ENCODE assay signal across 8 mouse cellular contexts in genomic region chr7:66689294-66689619, GRCm38 (mm10). TPM values are rescaled to one million over a fixed set of nuclear protein-coding genes. Genes with fewer than 3 reads are reported as not detected.
DNase-seq lines count a peak whose midpoint lies in the region; ATAC-seq and TF ChIP-seq lines count a peak whose summit lies in the region.

Asb7 (minus strand) TSS chr7:66689596.

- no peak; the same call in 1 of the 2 replicates for ATAC-seq in hindbrain, embryonic 15.5 days (ENCODE audit: low FRiP score, low read depth)
- no peak for ATAC-seq in megakaryocyte, adult 5-6 weeks (ENCODE audit: poor library complexity, severe bottlenecking)

- H3K9me3 ChIP-seq in hindbrain, embryonic 15.5 days = no peaks in the 10 kb centered on the region

- peaks cover 2% of the 10 kb centered on the region for H3K36me3 ChIP-seq in hindbrain, embryonic 15.5 days

- 0 out of 2 replicates have a peak, but pooled peaks cover 2% of the 10 kb centered on the region for H3K4me1 ChIP-seq in bone marrow macrophage, adult 2 months (ENCODE audit: control insufficient read depth, insufficient read depth, low read length)
- peaks cover 20% of the 10 kb centered on the region for H3K4me1 ChIP-seq in hindbrain, embryonic 15.5 days (replicated peaks)

- no peak for TF ChIP-seq CTCF in bone marrow macrophage, adult 2 months (IDR thresholded peaks at IDR 0.05; ENCODE audit: low read depth, low read length)

- 0% methylated on average over 17 of the region's 18 CpGs for WGBS in hindbrain, embryonic 15.5 days

- H3K4me2 ChIP-seq in hindbrain, embryonic 15.5 days = peak within 1 kb of the TSS; percentile 83

- H3K4me3 ChIP-seq in bone marrow macrophage, adult 2 months (ENCODE audit: insufficient read depth, low read length) = peak within 1 kb of the TSS; percentile 96
- peak within 1 kb of the TSS; percentile 58 for H3K4me3 ChIP-seq in hindbrain, embryonic 15.5 days

- peak within 1 kb of the TSS; percentile 84 for H3K9ac ChIP-seq in hindbrain, embryonic 15.5 days

- no peak for TF ChIP-seq POLR2A in bone marrow macrophage, adult 2 months (IDR thresholded peaks at IDR 0.05; ENCODE audit: borderline replicate concordance, low read depth, low read length)

- DNase-seq in layer of hippocampus, adult 18-20 months (ENCODE audit: low spot score in 2 of 2) = no peak
- DNase-seq in layer of hippocampus, adult 9-10 months (ENCODE audit: low spot score) = no peak
- DNase-seq in thymus, postnatal 25 days = no peak
- no peak for DNase-seq in frontal cortex, postnatal 10 days (ENCODE audit: low spot score in 2 of 2)
- no peak for DNase-seq in cerebellum, adult 18-20 months

- peak within 1 kb of the TSS; percentile 54 for H3K27ac ChIP-seq in bone marrow macrophage, adult 2 months (ENCODE audit: insufficient read depth, low read depth, low read length)
- H3K27ac ChIP-seq in hindbrain, embryonic 15.5 days (replicated peaks) = peak within 1 kb of the TSS; percentile 91

- H3K27me3 ChIP-seq in hindbrain, embryonic 15.5 days = no peaks in the 10 kb centered on the region

RNA-seq across cellular contexts. Expression of gene Asb7, which starts in this region (rescaled TPM):
- 10 to 100 TPM; 17.3 to 19.9 TPM for total RNA-seq in layer of hippocampus, adult 18-20 months (2021)
- polyA plus RNA-seq in bone marrow macrophage, adult 2 months (2012; ENCODE audit: insufficient read depth, insufficient read length, missing spikeins) = 15.6 and 15.9 TPM in 2 replicates
- 14.1 and 16.6 TPM in 2 replicates for polyA plus RNA-seq in hindbrain, embryonic 15.5 days (2015; fragmentation: Nextera tagmentation; extraction: Ambion mirVana)
- total RNA-seq in megakaryocyte, adult 5-6 weeks (2015) = 15.5 and 21.5 TPM in 2 replicates
- total RNA-seq in megakaryocyte, adult 5-6 weeks (2017) = 11.8 and 17.8 TPM in 2 replicates
